Mouse (Mus musculus) C2C12 (cell line): ENCODE results near the gene Ccdc171. TPM values are rescaled to one million over a fixed set of nuclear protein-coding genes. Genes with fewer than 3 reads are reported as not detected.
A peak's percentile ranks its signal among the peaks of the same experiment; 100 is the strongest.
"Not testable (repeated sequence)": the region's sequence is repeated elsewhere in the genome, so short reads cannot be mapped to it uniquely, and the experiment has no call there.

Experiments
- H3K27me3 ChIP-seq: one replicate; pipeline ENCODE4 v1.6.1; 2011; ENCODE audit not compliant: control insufficient read depth, insufficient read depth, insufficient read length
- H3K36me3 ChIP-seq: one replicate; pipeline ENCODE4 v1.6.1; 2011; ENCODE audit not compliant: control insufficient read depth, insufficient read depth
- H3K4me3 ChIP-seq: one replicate; pipeline ENCODE4 v1.5.1; 2011; ENCODE audit warnings: mild to moderate bottlenecking, control low read depth; ENCODE audit not compliant: poor library complexity, insufficient read depth, severe bottlenecking
- H3K79me2 ChIP-seq: one replicate; pipeline ENCODE4 v1.6.1; 2011; ENCODE audit not compliant: control insufficient read depth, insufficient read depth
- H3K79me3 ChIP-seq: one replicate; pipeline ENCODE4 v1.6.1; 2011; ENCODE audit warnings: low read depth, control low read depth
- H3ac ChIP-seq: one replicate; pipeline ENCODE3; 2011; ENCODE audit warnings: low read depth; ENCODE audit not compliant: control insufficient read depth, insufficient read length
- CEBPB ChIP-seq: IDR thresholded peaks from one replicate; pipeline ENCODE4 v1.6.1; 2011; ENCODE audit warnings: low read depth, mild to moderate bottlenecking, control low read depth, moderate library complexity
- CTCF ChIP-seq: IDR thresholded peaks from one replicate; pipeline ENCODE4 v1.5.1; 2011; ENCODE audit not compliant: control insufficient read depth, insufficient read depth, insufficient read length
- FOSL1 ChIP-seq: IDR thresholded peaks from one replicate; pipeline ENCODE4 v1.8.0; 2011; ENCODE audit warnings: mild to moderate bottlenecking, low read length; ENCODE audit not compliant: poor library complexity, insufficient read depth, severe bottlenecking
- MAX ChIP-seq: IDR thresholded peaks from one replicate; pipeline ENCODE4 v1.6.1; 2011; ENCODE audit warnings: mild to moderate bottlenecking, control low read depth
- MYOD1 ChIP-seq: IDR thresholded peaks from one replicate; pipeline ENCODE4 v1.6.1; 2011; ENCODE audit warnings: low read depth; ENCODE audit not compliant: control insufficient read depth, insufficient read length
- MYOG ChIP-seq: IDR thresholded peaks from one replicate; pipeline ENCODE4 v1.6.1; 2011; ENCODE audit not compliant: control insufficient read depth, insufficient read length; ENCODE audit errors: extremely low read depth
- USF1 ChIP-seq: IDR thresholded peaks from one replicate; pipeline ENCODE4 v1.6.1; 2011; ENCODE audit warnings: low read depth, mild to moderate bottlenecking, control low read depth, moderate library complexity
- polyA plus RNA-seq: library from polyadenylated mRNA; unstranded; fragments of >200 nt; fragmentation: generic; extraction: Trizol; gene quantifications from one replicate; pipeline ENCODE4 v1.2.1, GENCODE M21; 2012; ENCODE audit warnings: missing spikeins

Gene Ccdc171
- polyA plus RNA-seq, 1 experiment = 0.37 TPM

DNA sequence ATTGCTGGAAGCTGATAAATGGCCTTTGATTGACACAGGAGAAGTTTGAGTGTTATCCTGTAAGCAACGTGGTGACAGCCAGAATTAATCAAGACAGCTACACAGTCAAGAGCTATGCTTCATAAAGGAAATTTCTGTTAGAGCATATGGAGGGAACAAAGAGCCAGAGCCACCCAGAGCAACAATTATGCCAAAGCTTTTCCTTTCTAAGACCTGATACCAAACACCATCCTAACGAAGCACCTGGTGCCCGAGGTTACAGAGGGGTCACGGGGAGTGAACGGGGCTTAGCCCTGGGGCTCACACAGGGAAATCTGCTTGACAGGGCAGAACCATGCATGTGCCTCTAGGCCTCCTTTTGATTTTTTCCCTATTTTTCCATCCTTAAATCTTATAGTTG is 3.3 kb upstream of the Ccdc171 start:
- TF ChIP-seq USF1 (no peak), CTCF (no peak), FOSL1 (no peak), MYOG (no peak), MYOD1 (no peak), CEBPB (no peak), MAX (no peak)

DNA sequence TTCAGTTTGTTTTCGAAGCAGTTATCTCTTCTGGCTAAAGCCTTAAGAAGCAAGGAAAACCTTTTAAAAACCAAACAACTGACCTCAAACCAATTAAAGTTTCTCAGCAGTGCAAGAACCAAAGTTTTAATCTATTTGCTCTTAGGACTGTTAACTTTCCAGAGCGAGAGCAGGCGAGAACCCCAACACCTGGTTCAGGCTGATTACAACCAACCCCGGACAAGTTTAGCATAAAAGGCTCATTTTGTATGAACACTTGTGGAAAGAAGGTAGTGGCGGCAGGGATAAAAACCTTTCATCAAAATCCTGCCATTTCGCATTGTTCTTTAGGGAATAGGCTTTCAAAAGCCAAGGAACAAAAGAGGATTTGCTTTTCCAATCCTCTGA is 896 bp upstream of the Ccdc171 start:
- peak overlapping the region; percentile 84 for H3ac ChIP-seq
- H3K4me3 ChIP-seq = peak overlapping the region; percentile 52
- no peaks in the 10 kb centered on the region for H3K36me3 ChIP-seq
- no peaks in the 10 kb centered on the region for H3K79me2 ChIP-seq
- H3K79me3 ChIP-seq = no peaks in the 10 kb centered on the region
- no peak for TF ChIP-seq MAX
- TF ChIP-seq MYOG = no peak
- TF ChIP-seq FOSL1 = no peak
- no peak for TF ChIP-seq MYOD1
- no peak for TF ChIP-seq CTCF
- no peak for TF ChIP-seq USF1
- TF ChIP-seq CEBPB = no peak
- no peaks in the 10 kb centered on the region for H3K27me3 ChIP-seq

More for the DNA sequence above, 3.3 kb upstream of the Ccdc171 start:
- no peaks in the 10 kb centered on the region for H3K79me3 ChIP-seq
- no peaks in the 10 kb centered on the region for H3K36me3 ChIP-seq
- no peaks in the 10 kb centered on the region for H3K79me2 ChIP-seq
- no peaks in the 10 kb centered on the region for H3K27me3 ChIP-seq
- no peak overlapping the region for H3ac ChIP-seq
- no peak overlapping the region for H3K4me3 ChIP-seq

DNA sequence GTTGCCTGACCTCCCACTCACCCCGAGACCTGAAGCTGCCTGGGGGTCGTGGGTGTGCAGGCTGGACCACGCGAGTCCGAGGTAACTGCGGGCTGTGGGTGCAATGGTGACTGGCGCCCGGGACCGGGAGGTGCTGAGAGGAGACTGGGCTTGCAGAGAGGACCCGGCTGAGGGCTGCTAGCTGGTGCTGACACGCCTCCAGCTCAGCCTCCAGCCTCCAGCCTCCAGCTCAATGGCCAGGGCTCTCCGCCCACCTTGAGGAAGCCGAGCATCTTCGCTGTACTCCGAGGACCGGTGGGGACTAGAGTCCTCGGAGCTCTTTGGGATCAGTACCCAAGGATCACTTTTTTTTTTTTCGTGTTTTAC is 328 bp downstream of the Ccdc171 start:
- H3K4me3 ChIP-seq = peak overlapping the region; percentile 66
- peak overlapping the region; percentile 71 for H3ac ChIP-seq
- H3K79me2 ChIP-seq = no peaks in the 10 kb centered on the region
- no peaks in the 10 kb centered on the region for H3K36me3 ChIP-seq
- TF ChIP-seq CEBPB (no peak), CTCF (no peak), MYOG (no peak), MAX (no peak), FOSL1 (no peak), USF1 (no peak), MYOD1 (no peak)
- no peaks in the 10 kb centered on the region for H3K27me3 ChIP-seq
- no peaks in the 10 kb centered on the region for H3K79me3 ChIP-seq

DNA sequence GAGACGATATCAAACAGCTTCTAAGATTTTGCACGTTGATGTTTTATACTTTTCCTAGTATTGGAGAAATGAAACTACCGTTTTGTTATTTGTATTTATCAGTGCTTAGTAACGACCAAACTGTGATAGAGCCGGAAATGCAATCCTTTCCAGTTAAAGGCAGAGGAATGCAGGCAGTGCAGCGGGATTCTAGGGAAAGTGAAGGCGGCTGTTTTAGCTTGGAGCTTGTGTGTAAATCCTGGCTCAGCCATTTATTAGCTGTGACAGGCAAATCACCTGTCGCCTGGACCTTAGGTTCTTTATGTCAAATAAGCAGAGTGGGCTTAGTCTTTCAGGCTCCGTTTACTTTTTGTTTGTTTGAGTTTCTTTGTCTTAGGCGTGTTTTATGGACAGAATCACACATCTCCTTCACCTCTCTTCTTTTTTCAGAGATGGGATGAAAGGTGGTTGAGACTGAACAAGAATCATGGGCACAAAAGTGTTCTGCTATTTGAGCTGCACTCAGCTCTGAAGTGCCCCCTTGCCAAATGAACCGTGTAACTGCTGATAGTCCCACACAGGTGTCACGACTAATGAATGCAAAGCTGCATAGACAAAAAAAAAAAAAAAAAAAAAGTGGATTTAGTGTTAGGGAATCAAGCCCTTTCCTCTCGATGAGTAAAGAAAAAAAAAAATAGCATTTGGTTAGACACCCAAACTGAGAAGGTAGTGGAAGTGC is 1.1 kb downstream of the Ccdc171 start:
- Histone ChIP-seq H3K27me3 (no peaks in the 10 kb centered on the region), H3K79me3 (no peaks in the 10 kb centered on the region), H3ac (no peak overlapping the region), H3K4me3 (no peak overlapping the region), H3K79me2 (no peaks in the 10 kb centered on the region), H3K36me3 (no peaks in the 10 kb centered on the region)
- no peak for TF ChIP-seq USF1
- TF ChIP-seq MYOG = no peak
- no peak for TF ChIP-seq MAX
- TF ChIP-seq MYOD1 = no peak
- no peak for TF ChIP-seq FOSL1
- no peak for TF ChIP-seq CTCF
- no peak for TF ChIP-seq CEBPB

DNA sequence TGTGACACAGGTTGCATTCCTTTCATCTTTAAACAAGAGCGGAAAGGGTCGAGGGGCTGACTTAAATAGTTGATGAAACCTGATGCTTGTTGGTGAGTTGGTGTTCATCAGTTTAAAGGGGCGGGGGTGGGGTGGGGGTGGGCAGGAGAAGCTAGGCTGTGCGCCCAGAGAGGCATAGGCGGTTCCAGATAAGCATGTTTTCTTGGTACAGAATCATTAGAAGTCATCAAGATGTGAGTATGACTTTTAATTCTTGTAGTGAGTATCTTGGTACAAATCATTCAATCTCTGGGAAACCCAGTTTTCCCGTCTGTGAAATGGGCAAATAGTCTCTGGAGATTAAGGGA is 1.6 kb downstream of the Ccdc171 start:
- Histone ChIP-seq H3K4me3 (no peak overlapping the region), H3ac (no peak overlapping the region), H3K79me2 (no peaks in the 10 kb centered on the region), H3K27me3 (no peaks in the 10 kb centered on the region), H3K36me3 (no peaks in the 10 kb centered on the region), H3K79me3 (no peaks in the 10 kb centered on the region)
- TF ChIP-seq MYOG (no peak), USF1 (no peak), MYOD1 (no peak), FOSL1 (no peak)

DNA sequence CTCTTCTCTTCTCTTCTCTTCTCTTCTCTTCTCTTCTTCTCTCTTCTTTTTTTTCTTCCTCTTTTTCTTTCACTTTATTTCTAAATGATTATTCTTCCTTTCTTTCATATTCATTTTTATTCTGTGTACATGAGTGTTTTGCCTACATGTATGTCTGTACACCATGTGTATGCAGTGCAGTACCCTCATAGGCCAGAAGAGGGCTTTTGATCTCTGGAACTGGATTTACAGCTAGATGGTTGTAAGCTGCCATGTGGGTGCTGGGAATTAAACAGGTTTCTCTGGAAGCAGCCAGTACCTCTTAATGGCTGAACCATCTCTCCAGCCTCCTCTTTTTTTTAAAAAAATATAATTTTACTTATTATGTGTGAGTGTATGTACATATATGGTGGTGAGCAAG is 2.6 kb downstream of the Ccdc171 start:
- Histone ChIP-seq H3K27me3 (no peaks in the 10 kb centered on the region), H3ac (no peak overlapping the region), H3K79me2 (no peaks in the 10 kb centered on the region), H3K4me3 (no peak overlapping the region), H3K79me3 (no peaks in the 10 kb centered on the region), H3K36me3 (no peaks in the 10 kb centered on the region)
- TF ChIP-seq CTCF = no peak
- TF ChIP-seq MAX = no peak
- TF ChIP-seq MYOG = no peak
- TF ChIP-seq USF1 = no peak
- no peak for TF ChIP-seq MYOD1
- no peak for TF ChIP-seq CEBPB
- TF ChIP-seq FOSL1 = no peak

DNA sequence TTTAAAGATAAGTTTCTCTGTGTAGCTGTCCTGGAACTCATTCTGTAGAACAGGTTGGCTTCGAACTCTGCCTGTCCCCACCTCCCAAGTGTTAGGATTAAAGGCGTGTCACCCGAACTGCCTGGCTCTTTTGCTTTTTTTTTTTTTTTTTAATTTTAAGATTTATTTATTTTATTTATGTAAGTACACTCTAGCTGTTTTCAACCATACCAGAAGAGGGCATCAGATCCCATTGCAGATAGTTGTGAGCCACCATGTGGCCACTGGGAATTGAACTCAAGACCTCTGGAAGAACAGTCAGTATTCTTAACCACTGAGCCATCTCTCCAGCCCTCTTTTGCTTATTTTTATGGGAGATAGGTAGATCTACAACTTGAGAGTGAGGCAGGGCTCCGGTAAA is 4.7 kb downstream of the Ccdc171 start:
- H3K4me3 ChIP-seq, H3ac ChIP-seq, H3K79me2 ChIP-seq, H3K79me3 ChIP-seq, H3K36me3 ChIP-seq, H3K27me3 ChIP-seq: not testable (repeated sequence)
